Mouse (Mus musculus) left cerebral cortex, postnatal 25 days (tissue): ENCODE results near the gene Blcap. TPM values are rescaled to one million over a fixed set of nuclear protein-coding genes. Genes with fewer than 3 reads are reported as not detected.

Source experiments
- DNase-seq, 2 experiments: peaks; one replicate each; pipeline ENCODE4 v3.0.0; 2022; ENCODE audit warnings: low spot score in 2 of 2, mixed read lengths in 1 of 2
- intact Hi-C: fragments of 180-260 bp; cut with DNase I; formaldehyde crosslinking; loops from one replicate; pipeline ENCODE4 v1.15.1; 2025
- total RNA-seq, 2 experiments: library from RNA; stranded (reverse); gene quantifications; 2 replicates each; pipeline ENCODE4 v1.2.3; 2021

Gene Blcap
- total RNA-seq, 2 experiments from 2014 or later: 111 to 112 TPM

DNA sequence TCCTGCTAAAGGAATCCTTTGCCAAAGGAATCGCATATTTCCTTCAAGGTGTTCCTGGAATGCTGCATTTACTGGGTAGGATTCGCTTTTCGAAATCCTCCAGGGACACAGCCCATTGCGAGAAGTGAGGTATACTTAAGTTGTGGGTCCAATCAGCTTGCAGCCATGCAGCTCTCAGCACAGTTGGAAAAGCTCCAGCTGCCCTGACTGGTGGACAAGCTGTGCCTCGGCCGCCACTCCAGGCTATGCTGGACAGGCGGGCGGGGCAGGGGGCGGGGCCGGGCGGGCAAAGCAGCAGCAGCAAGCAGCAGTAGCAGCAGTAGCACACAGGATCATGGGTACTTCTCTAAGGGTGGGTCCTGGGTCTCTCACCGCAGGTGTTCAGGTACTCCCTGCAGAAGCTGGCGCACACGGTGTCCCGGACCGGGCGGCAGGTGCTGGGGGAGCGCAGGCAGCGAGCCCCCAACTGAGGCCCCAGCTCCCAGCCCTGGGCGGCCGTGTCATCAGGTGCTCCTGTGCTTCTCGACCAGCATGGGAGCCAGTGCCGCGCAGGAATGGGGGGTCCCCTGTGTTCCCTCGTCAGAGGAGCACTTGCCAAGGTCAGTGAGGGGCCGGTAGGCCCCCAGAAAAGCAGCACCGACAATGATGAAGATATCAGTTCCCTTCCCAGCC lies 9.8 kb downstream of the Blcap start:
- DNase-seq: peak; percentile 62 to 72
- intact Hi-C loops: loop anchor here (2.0 to 10.0 kb wide), 2 partner anchors 80 to 426 kb away; partner anchors contain the start of gene Samhd1

DNA sequence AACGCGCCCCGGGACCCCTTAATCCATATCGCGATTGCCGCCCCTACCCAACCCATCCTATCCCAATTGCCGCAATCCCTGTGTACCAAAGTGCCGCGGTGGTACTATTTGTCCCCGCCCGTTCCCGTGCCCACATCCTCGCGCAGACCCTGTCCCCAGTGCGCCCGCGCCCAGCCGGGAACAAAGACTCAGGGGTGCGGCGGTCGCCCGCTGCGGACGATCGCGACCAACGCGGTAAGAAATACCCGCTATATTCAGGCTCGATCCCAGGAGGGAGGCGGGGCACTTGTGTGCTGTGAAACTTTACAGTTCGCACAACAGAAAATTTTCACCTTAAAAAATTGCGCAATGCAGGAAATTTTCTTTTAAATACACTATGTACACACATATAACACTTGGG lies 10.8 kb downstream of the Blcap start:
- intact Hi-C loops: loop anchor here (2.0 to 10.0 kb wide), 2 partner anchors 80 to 426 kb away; partner anchors contain the start of gene Samhd1
- DNase-seq: no peak

DNA sequence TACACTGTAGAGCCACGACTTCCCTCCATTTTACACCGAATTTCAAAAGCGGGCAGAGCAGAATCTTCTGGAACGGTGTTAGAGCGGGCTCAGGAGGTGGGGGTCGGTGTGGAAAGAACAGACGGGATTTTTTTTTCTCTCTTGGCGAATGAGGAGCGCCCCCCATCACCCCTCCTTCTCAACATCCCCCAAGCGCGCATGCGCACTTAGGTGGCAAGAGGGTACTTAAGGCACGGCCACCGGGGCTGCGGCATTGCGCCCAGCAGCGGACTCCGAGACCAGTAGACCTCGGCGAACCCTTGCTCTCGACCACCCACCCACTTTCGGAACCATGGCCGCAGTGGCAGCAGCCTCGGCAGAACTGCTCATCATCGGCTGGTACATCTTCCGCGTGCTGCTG lies 11.2 kb downstream of the Blcap start, which contains the start of gene Nnat:
Gene Nnat (plus strand): TSS at position 221 of the 400 bp plus-strand sequence.
- intact Hi-C loops: loop anchor here (2.0 to 10.0 kb wide), 2 partner anchors 79 to 425 kb away; partner anchors contain the start of gene Samhd1
- peak; percentile 23 to 44 for DNase-seq

DNA sequence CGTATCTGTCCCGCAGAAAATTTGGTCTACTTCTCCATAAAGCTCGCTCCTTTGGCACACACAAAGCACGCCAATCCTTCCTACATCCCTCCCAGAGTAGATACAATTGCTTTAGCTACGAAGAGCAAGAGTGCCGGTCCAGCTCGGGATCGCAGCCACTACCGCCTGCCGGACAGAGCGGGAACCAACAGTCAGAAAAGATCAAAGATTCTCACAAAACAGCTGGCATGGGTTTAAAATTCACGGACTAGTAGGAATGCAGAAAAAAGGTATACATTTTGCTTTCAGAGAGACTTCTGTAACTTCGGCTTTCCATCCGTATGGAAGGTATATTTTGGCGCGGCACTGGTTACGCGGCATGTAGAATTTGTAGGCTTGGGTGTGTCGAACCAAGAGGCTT lies 11.6 kb downstream of the Blcap start:
- intact Hi-C loops: no loop called here
- DNase-seq: no peak

DNA sequence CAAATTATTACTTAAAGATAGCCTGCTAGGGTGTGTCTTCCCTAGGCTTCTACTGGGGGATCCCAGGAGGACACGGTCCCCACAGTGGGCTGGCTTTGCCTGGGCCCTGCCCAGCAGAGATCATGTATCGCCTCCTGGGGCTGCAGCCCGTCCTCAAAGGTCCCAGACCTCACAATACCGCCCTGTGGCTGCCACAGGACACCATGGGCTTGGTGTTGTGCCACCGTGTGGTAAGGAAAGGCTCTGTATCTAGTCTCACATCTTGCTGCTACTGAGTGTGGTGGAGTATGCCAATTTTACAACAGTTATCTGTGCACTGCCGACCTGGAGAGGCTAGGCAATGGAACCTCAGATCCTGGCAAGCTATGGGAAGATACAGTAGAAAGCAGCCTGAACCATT lies 12.6 kb downstream of the Blcap start:
- DNase-seq: no peak
- intact Hi-C loops: no loop called here

DNA sequence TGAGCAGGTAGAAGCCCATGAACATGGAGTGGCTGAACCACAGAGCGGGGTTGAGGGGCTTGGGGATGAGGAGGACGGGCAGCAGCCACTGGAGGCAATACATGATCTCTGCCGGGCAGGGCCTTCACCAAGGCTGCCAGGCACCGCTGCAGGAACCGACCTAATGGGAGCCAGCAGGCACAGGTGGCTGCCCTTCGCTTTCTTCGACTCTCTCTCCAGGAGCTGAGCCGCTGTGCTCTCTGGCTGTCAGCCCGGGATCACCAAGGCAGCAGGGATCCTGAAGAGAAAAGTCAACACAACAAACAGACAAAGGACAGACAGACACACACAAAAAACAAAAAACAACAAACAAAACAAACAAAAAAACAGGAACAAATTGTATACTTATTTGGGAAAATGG lies 13.0 kb downstream of the Blcap start:
- intact Hi-C loops: no loop called here
- DNase-seq: no peak

DNA sequence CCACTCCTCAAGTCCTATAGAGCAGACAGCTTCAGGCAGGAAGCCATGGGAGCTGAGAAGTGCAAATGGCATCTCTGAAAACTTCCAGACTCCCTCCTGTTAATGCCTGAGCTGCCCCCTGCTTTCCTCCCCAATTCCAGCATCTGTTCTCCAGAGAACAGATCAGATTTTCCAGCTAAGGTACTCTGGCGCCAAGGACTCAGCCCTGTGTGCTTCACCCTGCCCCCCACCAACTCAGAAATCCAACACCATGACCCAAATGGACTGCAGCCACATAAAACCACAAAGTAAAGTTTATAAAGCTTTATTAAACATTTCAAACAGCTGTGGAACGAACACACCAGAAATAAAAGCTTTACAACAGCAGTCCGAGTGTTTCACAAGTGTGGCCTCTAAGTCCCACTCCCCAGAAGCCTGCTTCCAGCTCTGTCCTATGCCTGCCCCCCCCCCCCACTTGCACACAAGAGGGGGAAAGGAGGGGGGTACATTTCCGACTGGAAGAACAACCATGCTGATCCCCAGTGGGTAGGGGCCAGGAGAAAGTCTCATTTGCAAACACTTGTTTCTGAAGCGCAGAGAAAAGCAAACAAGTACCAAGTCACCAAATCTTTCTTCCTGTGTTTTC lies 14.9 kb downstream of the Blcap start:
- intact Hi-C loops: no loop called here
- no peak for DNase-seq

DNA sequence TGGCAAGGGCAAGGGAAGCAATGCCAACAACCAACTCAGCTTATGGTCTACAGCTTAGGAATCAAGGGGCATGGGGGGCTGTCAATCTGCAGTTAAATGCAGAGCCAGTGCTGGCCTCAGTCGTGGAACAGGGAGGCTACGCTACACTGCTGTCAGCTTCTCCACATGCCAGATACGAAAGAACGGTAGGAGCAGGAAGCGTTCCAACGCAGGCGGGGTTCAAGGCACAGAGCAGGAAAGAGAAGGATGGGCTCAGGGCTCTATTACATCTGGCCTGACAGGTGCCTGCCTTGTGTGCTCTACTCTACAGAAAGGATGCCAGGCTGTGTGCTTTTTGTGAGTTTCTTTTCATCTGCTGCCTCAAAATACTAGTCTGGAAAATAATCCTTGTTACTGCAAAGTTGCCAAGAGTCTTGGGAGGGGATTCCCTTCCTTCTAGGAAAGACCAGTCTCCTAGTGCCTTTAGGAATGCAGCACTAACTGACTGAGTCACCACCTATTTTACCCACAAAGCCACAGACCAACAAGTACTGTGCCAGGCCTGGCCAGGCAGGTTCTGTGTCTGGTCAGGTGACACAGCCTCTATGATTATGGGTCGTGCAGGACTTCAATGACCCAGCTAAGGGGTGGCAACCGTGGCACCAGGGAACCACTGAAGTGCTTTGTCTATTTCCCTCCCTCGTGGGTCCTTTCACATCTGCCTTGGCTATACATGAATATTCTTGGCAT lies 18.8 kb downstream of the Blcap start:
- DNase-seq: no peak
- intact Hi-C loops: no loop called here

DNA sequence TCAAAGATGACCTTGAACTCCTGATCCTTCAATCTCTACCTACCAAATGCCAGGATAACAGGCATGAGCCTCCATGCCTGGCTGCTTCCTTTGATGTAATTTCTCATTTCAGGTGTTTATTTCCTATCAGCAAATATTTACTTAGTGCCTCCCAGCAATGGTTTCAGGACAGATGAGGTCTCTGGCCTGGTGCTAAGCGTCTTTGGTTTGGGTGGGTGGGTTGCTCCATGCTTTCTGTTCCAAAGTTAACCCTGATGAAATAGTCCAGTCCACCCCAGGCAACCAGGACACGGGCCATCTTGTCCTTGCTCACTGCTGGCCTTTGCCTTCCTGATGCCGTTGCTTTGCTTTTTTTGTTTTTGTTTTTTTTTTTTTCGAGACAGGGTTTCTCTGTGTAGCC lies 20.8 kb downstream of the Blcap start:
- no peak for DNase-seq
- intact Hi-C loops: no loop called here

DNA sequence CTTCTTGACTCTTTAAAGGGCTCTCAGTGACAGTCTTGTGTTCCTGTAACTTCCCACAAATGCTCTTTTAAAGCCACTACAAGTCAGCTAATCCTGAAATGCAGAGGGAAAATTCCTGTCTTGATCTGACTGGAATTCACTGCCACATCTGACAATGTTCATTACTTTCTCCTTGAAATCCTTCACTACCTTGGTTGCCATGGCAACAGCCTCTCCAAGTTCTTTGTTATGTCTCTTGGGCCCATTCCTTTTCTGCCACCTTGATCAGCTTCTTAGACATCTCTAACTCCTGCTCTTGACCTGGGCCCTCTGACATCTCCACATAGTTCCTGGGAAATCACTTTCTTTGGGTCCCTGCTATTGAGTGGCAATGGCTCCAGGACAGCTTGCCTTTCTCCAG lies 24.4 kb downstream of the Blcap start:
- DNase-seq: no peak
- intact Hi-C loops: no loop called here

DNA sequence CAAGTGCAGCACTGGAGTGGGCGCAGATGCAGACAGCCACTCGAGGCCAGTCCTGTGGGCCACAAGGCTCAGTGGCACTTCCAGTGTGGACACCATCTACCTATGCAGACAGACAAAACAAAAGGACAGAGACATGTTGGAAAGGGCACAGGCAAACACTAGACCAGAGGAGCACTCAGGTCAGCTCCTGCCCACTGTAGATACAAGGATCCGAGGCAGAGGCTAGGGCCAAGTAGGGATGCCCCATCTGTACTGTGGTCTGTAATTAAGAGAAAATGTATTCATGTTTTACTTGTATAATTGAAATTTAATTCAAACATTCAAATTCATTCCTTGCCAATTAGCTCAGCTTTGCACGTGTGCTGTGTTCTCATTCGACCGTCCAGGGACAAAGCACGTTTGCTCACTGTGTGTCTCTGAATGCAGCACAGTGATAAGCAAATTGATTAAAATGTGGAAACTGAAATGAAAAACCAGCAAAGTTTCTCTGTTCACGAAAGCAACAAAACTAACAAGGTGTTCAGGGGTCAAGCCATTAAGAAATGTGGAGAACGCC lies 26.7 kb downstream of the Blcap start:
- DNase-seq: no peak
- intact Hi-C loops: no loop called here

DNA sequence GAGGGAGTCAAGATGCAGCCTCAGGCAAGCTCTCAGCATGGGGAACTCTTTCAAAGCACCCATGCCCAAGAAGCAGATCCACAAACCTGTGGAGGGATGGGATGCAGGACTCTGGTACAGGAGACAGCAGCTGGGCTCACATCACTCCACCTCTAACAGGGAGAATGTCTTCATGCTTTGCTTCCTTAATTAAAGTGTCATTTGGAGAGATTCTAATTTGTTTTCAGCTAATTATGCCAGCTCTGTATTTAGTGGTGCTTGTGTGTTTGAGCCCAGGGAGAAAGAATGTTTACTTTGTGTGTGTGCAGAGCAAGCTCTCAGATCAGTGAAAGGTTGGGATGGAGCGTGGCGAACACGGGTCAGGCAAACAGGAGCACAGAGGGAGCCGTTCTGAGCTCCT lies 28.7 kb downstream of the Blcap start:
- intact Hi-C loops: no loop called here
- no peak for DNase-seq

DNA sequence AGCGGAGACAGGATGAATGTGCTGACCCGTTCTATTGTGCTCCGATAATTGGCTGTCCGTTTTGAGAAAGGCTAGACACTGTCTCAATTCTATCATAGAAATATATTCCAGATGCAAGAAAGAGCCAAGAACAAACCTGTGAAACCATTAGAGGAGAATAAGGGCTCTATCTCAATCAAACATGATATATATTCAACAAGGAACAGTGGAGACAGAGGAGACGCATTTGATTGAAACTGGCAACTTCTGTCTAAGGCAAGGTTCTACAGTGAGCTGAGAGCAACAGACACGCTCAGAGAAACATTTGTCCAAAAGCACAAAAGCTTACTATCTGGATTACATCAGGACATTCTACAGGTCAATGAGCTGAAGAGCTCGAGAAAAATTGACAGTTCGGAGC lies 29.4 kb downstream of the Blcap start:
- intact Hi-C loops: no loop called here

DNA sequence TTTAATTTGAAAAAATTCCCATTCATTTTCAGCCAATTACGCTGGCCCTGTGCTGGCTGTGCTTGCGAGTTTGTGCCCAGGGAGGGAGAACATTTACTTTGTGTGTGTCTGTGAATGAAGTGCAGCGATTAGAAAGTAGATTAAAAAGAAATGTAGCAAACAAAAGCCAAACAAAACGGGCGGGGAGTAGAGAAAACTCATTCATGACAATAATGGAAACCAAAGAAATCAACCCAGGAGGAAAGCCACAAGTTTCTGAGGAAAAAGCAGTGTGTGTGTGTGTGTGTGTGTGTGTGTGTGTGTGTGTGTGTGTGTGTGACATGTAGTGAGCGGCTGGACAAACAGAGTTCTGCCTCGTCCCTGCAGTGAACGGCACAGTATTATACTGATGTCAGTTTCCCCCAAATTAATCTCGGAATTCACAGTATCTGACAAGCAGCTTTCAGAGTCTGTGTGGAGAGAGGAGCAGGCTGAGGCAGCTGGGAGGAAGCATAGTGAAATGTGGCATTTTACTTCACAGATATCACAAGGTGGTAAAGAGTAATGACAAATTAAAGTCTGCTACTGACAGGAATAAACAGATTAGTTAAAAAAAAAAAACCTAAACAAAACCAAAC lies 30.0 kb downstream of the Blcap start:
- intact Hi-C loops: no loop called here
- DNase-seq: no peak

More for the DNA sequence above, 29.4 kb downstream of the Blcap start:
- DNase-seq: no peak

DNA sequence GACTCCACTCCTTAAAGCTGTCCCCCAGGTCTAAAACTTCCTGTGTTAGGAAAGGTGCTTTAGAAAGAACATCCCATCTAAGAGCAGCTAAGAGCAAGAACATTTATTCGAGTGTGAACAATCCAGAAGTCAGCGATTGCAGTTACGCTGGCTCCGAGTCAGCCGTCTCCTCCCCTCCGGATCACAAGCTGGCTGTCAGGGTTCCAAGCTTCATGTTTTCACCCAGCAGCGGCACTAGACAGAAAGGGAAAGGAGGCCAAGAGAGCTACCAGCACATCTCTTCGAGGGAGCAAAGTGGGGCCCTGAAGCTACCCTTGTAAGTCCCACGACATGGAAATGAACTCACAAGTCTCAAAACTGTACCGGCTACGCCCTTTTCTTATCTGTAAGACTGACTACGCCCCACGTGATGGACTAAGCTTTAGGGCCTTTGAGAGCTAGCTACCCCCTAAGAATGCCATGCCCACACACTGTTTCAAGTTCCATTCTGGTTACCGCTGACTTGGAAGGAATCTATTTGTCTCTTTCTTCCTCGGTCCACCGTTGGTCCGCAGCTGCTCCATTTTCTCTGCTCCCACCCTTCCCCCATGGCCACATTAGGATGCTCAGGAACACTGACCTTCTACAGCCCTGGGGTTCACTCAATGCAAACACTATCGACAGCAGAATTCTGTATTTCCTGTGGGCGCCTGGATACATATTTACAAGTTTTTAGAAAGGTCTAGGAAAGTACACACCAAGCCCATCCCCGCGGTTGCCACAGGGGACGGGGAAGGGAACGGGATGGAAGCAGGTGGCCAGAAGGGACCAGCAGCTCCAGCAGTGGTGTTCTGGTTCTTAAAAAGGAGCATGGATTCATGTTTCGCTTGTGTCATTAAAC lies 30.8 kb downstream of the Blcap start:
- peak; percentile 58 to 73 for DNase-seq
- intact Hi-C loops: no loop called here

DNA sequence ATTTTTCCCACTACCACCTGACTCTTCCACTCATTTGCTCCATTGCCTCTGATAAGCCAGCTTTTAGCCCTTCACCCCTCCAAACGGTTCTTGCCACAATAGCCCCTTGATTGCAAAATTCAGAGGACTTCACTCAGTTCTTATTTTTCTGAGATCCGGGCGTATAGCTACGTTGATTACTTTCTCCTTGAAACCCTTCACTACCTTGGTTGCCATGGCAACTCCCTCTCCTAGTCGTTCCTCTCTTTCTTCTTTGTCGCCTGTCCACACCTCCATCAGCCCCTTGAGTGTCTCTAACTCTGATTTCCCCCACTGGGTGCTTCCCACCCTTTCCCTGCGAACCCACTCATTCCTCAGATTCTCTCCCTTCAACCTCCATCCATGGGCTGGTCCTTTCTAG lies 34.0 kb downstream of the Blcap start:
- DNase-seq: peak; percentile 56 to 57
- intact Hi-C loops: loop anchor here (5.0 kb wide), 1 partner anchor 45 kb away; no protein-coding TSS in a partner anchor

DNA sequence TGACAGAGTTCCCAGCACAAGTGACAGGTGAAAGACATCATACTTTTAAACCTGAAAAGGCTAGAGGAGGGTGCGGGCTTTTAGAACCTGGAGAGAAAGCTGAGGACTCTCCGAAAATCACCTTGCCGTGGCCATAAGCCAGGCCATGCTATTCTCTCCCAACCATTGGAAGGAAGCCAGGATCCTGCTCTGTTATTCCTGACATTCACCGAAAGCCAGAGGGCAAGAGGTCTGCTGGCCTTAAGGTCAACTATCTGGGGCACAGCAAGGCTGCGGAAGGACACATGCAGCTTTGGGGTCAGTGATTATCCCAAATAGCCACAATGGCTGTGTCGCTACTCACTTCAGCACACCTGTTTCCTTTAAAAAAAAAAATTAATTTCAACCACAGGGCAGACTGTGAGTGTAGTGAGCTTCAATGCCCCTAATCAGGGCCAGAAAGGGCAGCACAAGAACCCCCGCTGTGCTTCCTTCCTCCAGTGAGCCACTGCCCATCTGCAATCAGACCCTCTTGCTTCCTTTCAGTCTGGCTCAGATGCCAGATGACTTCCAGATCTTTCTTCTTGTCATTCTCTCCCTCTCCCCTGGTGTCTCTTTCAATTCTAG lies 34.5 kb downstream of the Blcap start:
- intact Hi-C loops: loop anchor here (5.0 kb wide), 1 partner anchor 44 kb away; no protein-coding TSS in a partner anchor
- no peak for DNase-seq

DNA sequence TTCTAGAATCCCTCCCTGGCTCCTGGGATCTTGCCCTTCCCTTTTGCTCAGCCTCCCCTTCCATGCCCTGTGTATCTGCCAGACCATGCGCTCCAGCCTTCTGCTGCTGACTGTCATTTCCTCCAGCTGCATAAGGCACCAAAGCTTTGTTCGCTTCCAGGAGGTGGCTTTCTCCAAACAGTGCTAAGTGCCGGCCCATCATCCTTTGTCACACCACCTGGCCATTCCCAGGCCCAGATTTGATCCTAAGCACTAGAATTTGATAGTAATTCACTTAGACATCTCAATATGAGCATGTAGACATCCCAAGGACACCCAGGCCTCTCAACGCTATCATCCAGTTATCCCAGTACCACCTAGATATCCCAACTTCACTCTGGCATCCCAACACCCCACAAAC lies 36.9 kb downstream of the Blcap start:
- no peak for DNase-seq
- intact Hi-C loops: no loop called here
